Mouse (Mus musculus) thymus, adult 2 months (tissue): ENCODE measurements around the gene Tango6.

ENCODE experiments used
- CTCF ChIP-seq: fragments of 200-500 bp; IDR thresholded peaks from 2 replicates; pipeline ENCODE4 v1.5.1; 2012; ENCODE audit warnings: mild to moderate bottlenecking, control low read depth, low read length, moderate library complexity, borderline replicate concordance; ENCODE audit not compliant: control insufficient read depth, poor library complexity, insufficient read depth; ENCODE audit errors: extremely low read depth
- POLR2A ChIP-seq: fragments of 200-500 bp; IDR thresholded peaks from 2 replicates; pipeline ENCODE4 v1.6.1; 2012; ENCODE audit warnings: mild to moderate bottlenecking, low read length, control low read depth, moderate library complexity; ENCODE audit not compliant: control insufficient read depth, poor library complexity, insufficient read depth; ENCODE audit errors: extremely low read depth

- TF ChIP-seq CTCF: no peak
- no peak for TF ChIP-seq POLR2A
These were observed 89.6 kb downstream of the Tango6 start for GRCm38 (mm10) chr8:106772501-106772900.
